Mouse (Mus musculus) gastrocnemius, postnatal 10 days (tissue): ENCODE measurements around the gene Ino80. TPM values are rescaled to one million over a fixed set of nuclear protein-coding genes. Genes with fewer than 3 reads are reported as not detected.

Experiments used
- DNase-seq: peaks from one replicate; pipeline ENCODE4 v3.0.0; 2021; ENCODE audit warnings: mixed read lengths
- total RNA-seq, 2 experiments: library from RNA; stranded (reverse); gene quantifications; 2 replicates each; pipeline ENCODE4 v1.2.3; 2021

Gene Ino80
- total RNA-seq, 2 experiments from 2014 or later, result 12.6 to 16.5 TPM

GRCm38 (mm10) chr2:119454558-119454957 lies 22.9 kb downstream of the Ino80 start:
- no peak for DNase-seq

- peak; percentile 11 for DNase-seq
These were observed 40.5 kb downstream of the Ino80 start for GRCm38 (mm10) chr2:119436988-119437387.

DNA sequence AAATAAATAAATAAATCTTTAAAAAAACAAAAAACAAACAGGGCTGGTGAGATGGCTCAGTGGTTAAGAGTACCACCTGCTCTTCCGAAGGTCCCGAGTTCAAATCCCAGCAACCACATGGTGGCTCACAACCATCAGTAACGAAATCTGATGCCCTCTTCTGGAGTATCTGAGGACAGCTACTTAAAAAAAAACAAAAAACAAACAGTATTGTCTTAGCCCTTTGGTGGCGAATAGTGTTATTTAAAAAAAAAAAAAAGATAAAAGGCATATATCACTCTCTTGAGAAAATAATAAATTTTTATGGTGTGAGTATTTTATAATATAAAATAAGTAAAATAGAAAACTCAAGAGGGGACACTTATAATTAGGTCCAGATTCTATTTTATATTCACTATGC lies 41.0 kb downstream of the Ino80 start:
- DNase-seq, result no peak

GRCm38 (mm10) chr2:119413819-119414218 lies 63.7 kb downstream of the Ino80 start:
- no peak for DNase-seq

DNA sequence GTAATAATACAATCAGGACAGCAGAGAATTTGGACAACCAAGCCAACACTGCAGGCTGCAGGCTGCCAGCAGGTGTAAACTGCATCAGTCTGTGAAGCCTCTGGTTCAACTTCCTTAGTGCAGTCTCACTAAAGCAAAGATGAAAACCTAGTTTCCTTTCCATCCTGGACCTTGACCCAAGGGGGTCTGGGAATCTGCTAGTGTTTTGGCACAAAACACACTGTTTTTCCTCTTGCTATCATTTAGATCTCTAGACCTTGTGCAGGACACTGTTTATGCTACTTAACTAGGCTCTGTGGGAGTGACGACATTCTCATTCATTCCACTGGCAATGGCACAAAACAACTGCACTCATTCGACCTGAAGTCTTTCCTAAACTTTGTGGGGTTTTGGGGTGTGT lies 65.8 kb downstream of the Ino80 start:
- DNase-seq, result no peak

DNA sequence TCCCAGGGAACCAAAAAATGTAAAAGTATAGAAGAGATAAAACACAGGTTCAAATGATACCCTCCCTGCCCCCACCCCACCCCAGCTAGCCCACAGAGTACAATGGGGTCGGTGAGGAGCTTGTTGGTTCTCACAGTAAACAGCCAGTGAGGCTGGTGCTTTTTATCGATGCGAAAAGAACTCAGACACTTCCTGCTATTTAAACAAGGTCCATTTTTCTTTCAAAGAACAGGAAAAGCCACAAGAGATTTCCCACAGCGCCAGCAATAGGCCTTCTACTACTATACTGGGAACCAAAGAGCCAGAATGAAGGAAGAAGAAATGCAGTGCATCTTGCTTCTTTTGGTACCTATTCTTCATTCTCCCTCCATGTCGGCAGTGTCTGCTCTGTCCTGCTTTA lies 66.5 kb downstream of the Ino80 start:
- no peak for DNase-seq

- DNase-seq, result no peak
These were observed 68.8 kb downstream of the Ino80 start for GRCm38 (mm10) chr2:119408733-119409132.

DNA sequence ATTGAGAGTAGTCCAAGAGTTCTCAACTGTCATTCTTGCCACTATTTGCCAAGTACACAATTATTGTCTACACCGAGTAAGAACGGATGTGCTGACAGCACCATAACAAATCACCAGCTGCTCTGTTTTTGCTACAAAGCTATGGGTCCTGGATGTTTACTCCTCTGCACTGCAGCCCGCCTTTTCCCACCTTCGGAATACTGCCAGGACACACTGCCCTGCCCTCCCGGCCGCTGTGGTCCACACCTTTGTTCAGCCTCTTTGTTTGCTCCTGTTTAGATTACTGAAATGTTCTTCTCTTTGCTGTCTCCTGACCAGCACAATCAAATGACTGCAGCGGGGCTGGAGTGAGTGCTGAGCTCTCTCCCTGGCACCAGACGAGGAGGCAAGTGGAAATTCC lies 69.2 kb downstream of the Ino80 start:
- DNase-seq, result peak; percentile 13

- no peak for DNase-seq
These were observed 78.2 kb downstream of the Ino80 start for GRCm38 (mm10) chr2:119399313-119399712.

- no peak for DNase-seq
These were observed 78.8 kb downstream of the Ino80 start for GRCm38 (mm10) chr2:119398665-119399064.

- DNase-seq, result no peak
These were observed 79.2 kb downstream of the Ino80 start for GRCm38 (mm10) chr2:119398252-119398651.

- DNase-seq, result no peak
These were observed 87.5 kb downstream of the Ino80 start for GRCm38 (mm10) chr2:119389992-119390391.

GRCm38 (mm10) chr2:119388266-119388665 lies 89.2 kb downstream of the Ino80 start:
- no peak for DNase-seq

DNA sequence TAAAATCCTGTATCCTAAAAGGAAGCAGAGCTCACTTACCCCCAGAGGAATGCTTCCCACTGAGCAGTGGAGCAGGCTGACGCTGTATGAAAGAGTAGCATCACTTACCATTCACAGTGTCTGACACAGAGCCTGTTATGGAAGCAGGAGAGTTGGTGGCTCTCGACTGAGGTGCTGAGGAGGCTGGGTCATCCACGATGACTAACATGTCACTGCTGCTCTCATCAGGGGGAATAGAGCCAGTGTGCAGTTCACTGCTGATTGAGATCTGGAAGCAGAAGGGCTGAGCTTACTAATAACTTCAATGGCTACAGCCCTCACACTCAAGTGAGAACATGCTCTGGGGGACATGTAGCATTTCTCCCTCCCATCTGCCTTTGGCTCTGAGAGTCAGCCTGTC lies 98.0 kb downstream of the Ino80 start:
- no peak for DNase-seq

GRCm38 (mm10) chr2:119377826-119378225 lies 99.7 kb downstream of the Ino80 start:
- no peak for DNase-seq

DNA sequence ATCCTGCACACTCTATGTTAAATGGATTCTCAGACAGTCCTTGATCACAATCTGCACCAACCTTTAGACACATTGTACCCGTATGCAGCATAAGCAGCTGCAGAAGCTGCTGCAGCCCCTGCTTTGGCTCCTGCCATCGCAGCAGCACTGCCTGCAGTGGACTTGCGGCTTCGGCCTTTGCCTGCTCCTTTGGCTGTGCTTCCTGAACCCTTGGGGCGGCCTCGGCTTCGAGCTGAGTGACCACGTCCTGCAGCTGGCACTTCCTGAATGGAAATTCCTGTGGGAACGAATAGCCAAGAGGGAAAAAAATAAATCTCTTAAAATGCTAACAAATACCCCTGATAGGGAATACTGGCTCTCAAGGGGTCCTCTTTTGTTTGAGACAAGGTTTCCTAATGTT lies 100.2 kb downstream of the Ino80 start:
- no peak for DNase-seq

DNA sequence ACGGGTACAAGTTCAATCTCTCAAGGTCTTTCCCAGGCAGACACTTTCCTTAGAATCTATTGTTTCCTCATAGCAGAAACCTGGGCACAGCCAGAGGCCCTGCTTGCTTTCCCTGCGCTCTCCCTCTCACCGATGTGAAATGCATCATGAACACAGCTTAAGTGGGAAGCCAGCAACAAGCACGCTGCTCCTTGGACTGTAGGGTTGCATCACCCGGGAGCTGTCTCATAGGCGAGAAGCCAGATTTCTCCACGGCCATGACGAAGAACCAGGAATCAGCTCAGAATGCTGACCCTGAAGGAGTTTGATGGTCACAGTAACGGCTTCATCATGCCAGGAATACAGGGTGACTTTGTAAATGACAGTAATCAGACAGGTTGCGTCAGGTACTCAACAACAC lies 107.4 kb downstream of the Ino80 start:
- no peak for DNase-seq

DNA sequence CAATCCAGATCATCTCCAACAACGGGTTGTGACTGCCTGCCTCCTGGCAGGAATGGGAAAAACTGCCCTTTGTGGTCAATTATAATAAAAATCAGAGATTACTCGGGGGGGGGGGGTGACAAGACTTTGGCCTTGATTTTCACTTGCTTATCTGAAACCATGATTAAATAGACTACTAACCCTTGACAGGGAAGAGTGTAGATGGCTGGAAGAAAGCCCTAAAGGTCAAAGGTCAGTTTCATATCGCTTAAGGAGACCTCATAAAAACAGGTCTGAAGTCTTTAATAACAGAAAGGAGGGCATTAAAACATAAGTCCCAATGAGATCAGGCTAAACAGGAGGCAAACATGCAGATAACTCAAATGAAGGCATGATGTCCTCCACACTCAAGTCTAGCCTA lies 110.1 kb downstream of the Ino80 start:
- DNase-seq, result no peak

DNA sequence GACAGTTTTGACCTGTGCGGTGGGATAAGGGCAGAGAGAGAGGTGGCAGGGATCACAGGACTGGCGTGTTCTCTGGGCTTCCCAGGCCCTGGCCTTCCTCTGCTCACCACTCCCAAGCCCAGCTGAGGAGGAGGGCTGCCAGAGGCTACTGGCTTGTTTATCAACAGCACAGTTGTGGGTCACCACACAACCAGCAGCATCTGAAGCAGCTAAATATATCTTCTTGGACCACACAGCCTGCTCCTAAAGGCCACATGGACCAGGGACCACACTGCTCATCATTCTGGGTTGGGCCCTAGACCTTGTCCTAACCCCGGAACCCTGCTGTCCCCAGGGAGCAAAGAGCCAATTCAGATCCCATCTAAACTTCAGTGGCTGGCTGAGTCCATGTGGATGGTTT lies 112.5 kb downstream of the Ino80 start:
- no peak for DNase-seq

DNA sequence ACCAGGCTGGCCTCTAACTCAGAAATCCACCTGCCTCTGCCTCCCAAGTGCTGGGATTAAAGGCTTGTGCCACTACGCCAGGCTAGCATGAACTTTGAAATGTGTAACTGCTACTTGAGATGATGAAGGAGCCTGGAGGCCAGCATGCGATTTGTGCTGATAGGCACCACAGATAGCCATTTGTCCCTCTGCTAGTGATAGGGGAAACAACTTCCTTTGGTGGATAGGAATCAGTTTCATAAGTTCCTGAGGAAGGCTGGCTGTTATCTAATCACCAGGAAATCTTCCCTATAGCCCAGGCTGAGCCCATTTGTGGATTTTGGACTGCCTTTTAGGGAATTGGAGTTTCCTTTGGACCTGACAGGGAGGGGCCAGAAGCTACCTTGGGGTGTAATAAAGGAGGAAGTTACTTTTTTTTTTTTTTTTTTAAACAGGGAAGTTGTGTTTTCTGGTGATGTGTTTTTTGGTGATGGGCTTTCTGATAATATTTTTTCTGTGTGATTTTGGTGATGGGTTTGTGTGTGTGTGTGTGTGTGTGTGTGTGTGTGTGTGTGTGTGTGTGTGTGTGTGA lies 117.7 kb downstream of the Ino80 start:
- DNase-seq, result no peak

- DNase-seq, result no peak
These were observed 119.2 kb downstream of the Ino80 start for GRCm38 (mm10) chr2:119358249-119358648.

DNA sequence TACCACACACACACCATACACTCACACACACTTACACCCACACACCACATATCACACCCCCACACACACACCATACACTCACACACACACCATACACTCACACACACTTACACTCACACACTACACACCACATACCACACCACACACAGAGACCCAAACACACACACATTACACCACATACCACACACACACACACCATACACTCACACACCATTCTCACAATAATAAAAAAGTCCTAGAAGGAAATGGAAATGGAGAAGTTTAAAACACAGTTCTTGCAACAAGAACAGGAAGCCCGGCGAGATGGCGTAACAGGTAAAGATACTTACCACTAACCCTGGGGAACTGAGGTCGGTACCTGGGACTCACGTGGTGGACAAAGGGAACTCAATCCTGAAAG lies 120.7 kb downstream of the Ino80 start:
- no peak for DNase-seq

DNA sequence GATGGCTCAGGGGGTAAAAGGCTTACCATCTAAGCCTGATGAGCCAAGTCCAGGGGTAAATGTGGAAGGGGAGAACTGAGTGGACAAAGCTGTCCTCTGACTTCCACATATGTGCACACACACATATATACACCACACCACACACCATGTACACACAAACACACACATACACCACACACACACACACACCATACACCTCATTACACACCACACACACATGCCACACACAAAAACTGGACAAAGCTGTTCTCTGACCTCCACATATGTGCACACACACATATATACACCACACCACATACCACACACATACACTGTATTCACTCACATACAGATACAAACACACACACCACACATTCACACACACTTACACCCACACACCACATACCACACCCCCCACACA lies 121.2 kb downstream of the Ino80 start:
- DNase-seq, result no peak

- DNase-seq, result peak; percentile 68
These were observed 121.8 kb downstream of the Ino80 start for GRCm38 (mm10) chr2:119355651-119356050.

DNA sequence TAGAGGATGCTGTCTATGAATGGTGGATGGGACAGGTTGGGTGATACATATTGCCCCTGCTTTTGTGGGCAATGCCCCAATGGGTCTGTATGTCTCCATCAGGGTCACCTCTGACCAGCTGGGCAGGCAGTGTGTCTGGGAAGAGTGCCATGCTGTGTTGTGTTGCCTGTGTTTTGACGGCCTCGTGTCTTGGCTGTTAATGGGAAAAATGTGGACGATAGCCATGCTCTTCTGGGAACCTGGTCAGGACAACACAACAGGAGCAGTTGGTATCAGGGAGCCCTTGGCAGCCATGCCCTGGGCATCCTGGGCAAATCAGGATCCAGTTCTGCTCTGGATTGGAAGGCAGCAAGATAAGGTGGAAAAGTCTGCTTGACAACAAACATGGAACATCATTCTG lies 122.4 kb downstream of the Ino80 start:
- DNase-seq, result peak; percentile 64
